Mouse (Mus musculus): ENCODE results near the gene Cdh20. TPM values are rescaled to one million over a fixed set of nuclear protein-coding genes. Genes with fewer than 3 reads are reported as not detected.
A peak's percentile ranks its signal among the peaks of the same experiment; 100 is the strongest.

The Cdh20 gene
- polyA plus RNA-seq, 2 experiments = 0.30 to 1.0 TPM

GRCm38 (mm10) chr1:104979068-104979467 is 210.7 kb downstream of the Cdh20 start:
- H3K27me3 ChIP-seq (ENCODE audit: control insufficient read depth, insufficient read depth, low read length) = no peaks in the 10 kb centered on the region
- no peak overlapping the region for H3K27ac ChIP-seq (replicated peaks; ENCODE audit: low read depth, low read length)
- 29% methylated on average over 2 of the region's 2 CpGs for WGBS
- no peaks in the 10 kb centered on the region for H3K4me1 ChIP-seq (ENCODE audit: control insufficient read depth, insufficient read depth, low read length)
- H3K4me2 ChIP-seq (replicated peaks; ENCODE audit: low read depth, low read length, severe bottlenecking) = no peak overlapping the region
- no peaks in the 10 kb centered on the region for H3K36me3 ChIP-seq (ENCODE audit: control insufficient read depth, insufficient read depth, low read length)
- DNase-seq (ENCODE audit: low spot score) = peak; percentile 24
- TF ChIP-seq POLR2A (IDR thresholded peaks at IDR 0.05; ENCODE audit: borderline replicate concordance, extremely low read depth, insufficient read depth, insufficient read length) = no peak
- no peak for ATAC-seq (ENCODE audit: low FRiP score, low read depth)
- no peak overlapping the region for H3K9ac ChIP-seq (ENCODE audit: low read depth, low read length, severe bottlenecking)
- H3K9me3 ChIP-seq (ENCODE audit: control insufficient read depth, low read length) = no peaks in the 10 kb centered on the region
- no peak overlapping the region for H3K4me3 ChIP-seq (replicated peaks; ENCODE audit: low read length)

GRCm38 (mm10) chr1:104980273-104980672 is 211.9 kb downstream of the Cdh20 start:
- 88% methylated on average over 1 of the region's 1 CpGs for WGBS
- Histone ChIP-seq H3K4me2 (replicated peaks; ENCODE audit: low read depth, low read length, severe bottlenecking) (no peak overlapping the region), H3K4me1 (ENCODE audit: control insufficient read depth, insufficient read depth, low read length) (no peaks in the 10 kb centered on the region), H3K9me3 (ENCODE audit: control insufficient read depth, low read length) (no peaks in the 10 kb centered on the region), H3K36me3 (ENCODE audit: control insufficient read depth, insufficient read depth, low read length) (no peaks in the 10 kb centered on the region), H3K4me3 (replicated peaks; ENCODE audit: low read length) (no peak overlapping the region), H3K27me3 (ENCODE audit: control insufficient read depth, insufficient read depth, low read length) (no peaks in the 10 kb centered on the region), H3K27ac (replicated peaks; ENCODE audit: low read depth, low read length) (no peak overlapping the region), H3K9ac (ENCODE audit: low read depth, low read length, severe bottlenecking) (no peak overlapping the region)
- DNase-seq (ENCODE audit: low spot score) = no peak
- ATAC-seq (ENCODE audit: low FRiP score, low read depth) = no peak
- TF ChIP-seq POLR2A (IDR thresholded peaks at IDR 0.05; ENCODE audit: borderline replicate concordance, extremely low read depth, insufficient read depth, insufficient read length) = no peak

DNA sequence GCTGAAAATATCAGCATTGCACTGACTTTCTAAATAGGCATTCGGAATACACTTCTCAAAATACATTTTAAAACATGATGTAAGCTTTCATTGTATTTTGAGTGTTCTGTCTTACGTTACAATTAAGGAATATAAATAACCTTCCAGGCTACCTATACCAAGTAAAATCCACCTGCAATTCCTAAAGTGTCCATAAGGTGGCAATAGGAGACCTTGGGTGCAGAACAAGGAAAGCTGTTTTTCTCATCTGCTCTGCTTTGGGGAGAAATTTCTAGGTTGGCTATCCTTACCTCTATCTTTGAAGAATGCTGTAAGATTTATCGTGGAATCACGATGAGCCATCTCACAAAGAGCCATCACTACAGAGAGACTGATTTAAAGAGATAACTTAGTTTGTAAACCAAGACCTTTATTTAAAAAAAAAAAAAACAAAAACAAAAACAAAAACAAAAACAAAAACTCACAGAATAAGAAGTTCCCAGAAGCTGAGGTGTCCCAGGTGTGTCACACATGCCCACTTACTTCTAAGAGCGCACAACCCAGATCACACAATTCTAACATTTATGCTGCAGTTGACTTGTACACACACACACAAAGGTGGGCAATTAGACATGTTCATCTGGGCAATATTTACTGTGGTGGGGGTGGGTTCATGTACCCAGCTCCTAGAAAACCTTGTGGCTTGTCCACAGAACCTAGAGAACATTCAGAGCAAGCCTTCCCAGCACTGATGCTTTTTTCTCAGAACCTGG is 218.1 kb downstream of the Cdh20 start:
- H3K4me2 ChIP-seq (replicated peaks; ENCODE audit: low read depth, low read length, severe bottlenecking) = no peak overlapping the region
- no peak overlapping the region for H3K27ac ChIP-seq (replicated peaks; ENCODE audit: low read depth, low read length)
- DNase-seq (ENCODE audit: low spot score) (peak; percentile 84), ATAC-seq (ENCODE audit: low FRiP score, low read depth) (peak; percentile 73; the same call in 1 of the 2 replicates)
- H3K27me3 ChIP-seq (ENCODE audit: control insufficient read depth, insufficient read depth, low read length) = no peaks in the 10 kb centered on the region
- no peaks in the 10 kb centered on the region for H3K4me1 ChIP-seq (ENCODE audit: control insufficient read depth, insufficient read depth, low read length)
- TF ChIP-seq POLR2A (IDR thresholded peaks at IDR 0.05; ENCODE audit: borderline replicate concordance, extremely low read depth, insufficient read depth, insufficient read length) = no peak
- H3K4me3 ChIP-seq (replicated peaks; ENCODE audit: low read length) = no peak overlapping the region
- no peaks in the 10 kb centered on the region for H3K36me3 ChIP-seq (ENCODE audit: control insufficient read depth, insufficient read depth, low read length)
- no peak overlapping the region for H3K9ac ChIP-seq (ENCODE audit: low read depth, low read length, severe bottlenecking)
- H3K9me3 ChIP-seq (ENCODE audit: control insufficient read depth, low read length) = no peaks in the 10 kb centered on the region
- WGBS = 26% methylated on average over 5 of the region's 5 CpGs

DNA sequence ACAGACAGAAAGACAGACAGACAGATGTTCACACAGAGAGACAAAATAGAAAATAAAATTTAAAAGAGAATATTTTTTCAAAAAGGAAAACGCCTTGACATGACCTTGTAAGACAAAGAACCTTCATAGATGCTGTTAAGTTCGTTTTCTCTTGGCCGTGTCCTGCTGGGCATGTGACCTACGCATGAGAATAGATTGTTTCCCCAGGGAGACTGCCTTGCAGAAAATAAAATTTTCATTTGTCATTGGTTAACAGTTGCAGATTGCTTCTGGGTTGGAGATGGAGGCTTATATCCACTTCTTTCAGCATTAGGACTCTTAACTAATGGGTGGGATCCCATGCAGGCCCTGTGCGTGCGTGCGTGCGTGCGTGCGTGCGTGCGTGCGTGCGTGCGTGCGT is 219.2 kb downstream of the Cdh20 start:
- Histone ChIP-seq H3K4me1 (ENCODE audit: control insufficient read depth, insufficient read depth, low read length) (no peaks in the 10 kb centered on the region), H3K27me3 (ENCODE audit: control insufficient read depth, insufficient read depth, low read length) (no peaks in the 10 kb centered on the region), H3K36me3 (ENCODE audit: control insufficient read depth, insufficient read depth, low read length) (no peaks in the 10 kb centered on the region), H3K9me3 (ENCODE audit: control insufficient read depth, low read length) (no peaks in the 10 kb centered on the region), H3K27ac (replicated peaks; ENCODE audit: low read depth, low read length) (no peak overlapping the region), H3K4me2 (replicated peaks; ENCODE audit: low read depth, low read length, severe bottlenecking) (no peak overlapping the region), H3K9ac (ENCODE audit: low read depth, low read length, severe bottlenecking) (no peak overlapping the region), H3K4me3 (replicated peaks; ENCODE audit: low read length) (no peak overlapping the region)
- 91% methylated on average over 16 of the region's 16 CpGs for WGBS
- no peak for TF ChIP-seq POLR2A (IDR thresholded peaks at IDR 0.05; ENCODE audit: borderline replicate concordance, extremely low read depth, insufficient read depth, insufficient read length)
- DNase-seq (ENCODE audit: low spot score) (no peak), ATAC-seq (ENCODE audit: low FRiP score, low read depth) (no peak)

- TF ChIP-seq POLR2A (IDR thresholded peaks at IDR 0.05; ENCODE audit: borderline replicate concordance, extremely low read depth, insufficient read depth, insufficient read length) = no peak
- Histone ChIP-seq H3K36me3 (ENCODE audit: control insufficient read depth, insufficient read depth, low read length) (no peaks in the 10 kb centered on the region), H3K27ac (replicated peaks; ENCODE audit: low read depth, low read length) (no peak overlapping the region), H3K9me3 (ENCODE audit: control insufficient read depth, low read length) (no peaks in the 10 kb centered on the region), H3K4me1 (ENCODE audit: control insufficient read depth, insufficient read depth, low read length) (no peaks in the 10 kb centered on the region), H3K27me3 (ENCODE audit: control insufficient read depth, insufficient read depth, low read length) (no peaks in the 10 kb centered on the region; the same call in 1 of the 2 replicates), H3K4me3 (replicated peaks; ENCODE audit: low read length) (no peak overlapping the region), H3K9ac (ENCODE audit: low read depth, low read length, severe bottlenecking) (no peak overlapping the region), H3K4me2 (replicated peaks; ENCODE audit: low read depth, low read length, severe bottlenecking) (no peak overlapping the region)
- DNase-seq (ENCODE audit: low spot score) (no peak), ATAC-seq (ENCODE audit: low FRiP score, low read depth) (no peak)
Observed at GRCm38 (mm10) chr1:104992441-104992840, 224.1 kb downstream of the Cdh20 start.

Data from limb, embryonic 14.5 days (tissue).